Mouse (Mus musculus): ENCODE measurements around the gene Keap1. TPM values are rescaled to one million over a fixed set of nuclear protein-coding genes. Genes with fewer than 3 reads are reported as not detected.
A peak's percentile ranks its signal among the peaks of the same experiment; 100 is the strongest.
"Not testable (repeated sequence)": the region's sequence is repeated elsewhere in the genome, so short reads cannot be mapped to it uniquely, and the experiment has no call there.

Keap1 gene
- polyA plus RNA-seq, 1 experiment, result 19.6 TPM

DNA sequence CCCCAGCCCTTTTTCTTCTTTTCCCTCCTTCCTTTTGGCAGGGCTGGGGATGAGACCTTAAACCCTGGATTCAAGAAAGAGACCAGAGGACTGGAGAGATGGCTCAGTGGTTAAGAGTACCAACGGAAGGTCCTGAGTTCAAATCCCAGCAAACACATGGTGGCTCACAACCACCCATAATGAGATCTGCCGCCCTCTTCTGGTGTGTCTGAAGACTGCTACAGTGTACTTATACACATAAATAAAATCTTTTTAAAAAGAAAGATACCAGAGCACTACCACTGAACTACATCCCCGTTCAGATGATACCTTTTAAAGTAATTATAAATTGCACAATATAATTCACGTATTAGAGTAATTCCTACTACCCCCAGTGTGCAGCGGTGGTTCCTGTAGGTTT lies 6.3 kb downstream of the Keap1 start:
- TF ChIP-seq CTCF (IDR thresholded peaks at IDR 0.05; ENCODE audit: low read depth, low read length) (no peak), POLR2A (IDR thresholded peaks at IDR 0.05; ENCODE audit: insufficient read depth, low read length) (no peak), EP300 (IDR thresholded peaks at IDR 0.05; ENCODE audit: insufficient read depth, low read depth, low read length) (no peak)
- no peak overlapping the region for H3K27ac ChIP-seq (ENCODE audit: insufficient read depth, low read length)
- H3K4me3 ChIP-seq (ENCODE audit: low read depth, low read length), result no peak overlapping the region
- no peaks in the 10 kb centered on the region for H3K9me3 ChIP-seq (replicated peaks; ENCODE audit: control insufficient read depth, insufficient read depth, low read length, poor library complexity, severe bottlenecking)
- H3K36me3 ChIP-seq (ENCODE audit: control insufficient read depth, insufficient read depth, low read length, poor library complexity, severe bottlenecking), result no peaks in the 10 kb centered on the region
- H3K9ac ChIP-seq (ENCODE audit: low read depth, poor library complexity, severe bottlenecking), result no peak overlapping the region
- no peaks in the 10 kb centered on the region for H3K27me3 ChIP-seq (ENCODE audit: control insufficient read depth, insufficient read depth, low read length, poor library complexity, severe bottlenecking)
- H3K4me1 ChIP-seq (ENCODE audit: control insufficient read depth, insufficient read depth, low read length), result peaks cover 9% of the 10 kb centered on the region

GRCm38 (mm10) chr9:21231551-21231950 lies 7.6 kb downstream of the Keap1 start:
- no peak overlapping the region for H3K9ac ChIP-seq (ENCODE audit: low read depth, poor library complexity, severe bottlenecking)
- H3K4me1 ChIP-seq (ENCODE audit: control insufficient read depth, insufficient read depth, low read length), result peaks cover 9% of the 10 kb centered on the region
- no peaks in the 10 kb centered on the region for H3K36me3 ChIP-seq (ENCODE audit: control insufficient read depth, insufficient read depth, low read length, poor library complexity, severe bottlenecking)
- H3K27ac ChIP-seq (ENCODE audit: insufficient read depth, low read length), result no peak overlapping the region
- no peak for TF ChIP-seq POLR2A (IDR thresholded peaks at IDR 0.05; ENCODE audit: insufficient read depth, low read length)
- TF ChIP-seq EP300 (IDR thresholded peaks at IDR 0.05; ENCODE audit: insufficient read depth, low read depth, low read length), result no peak
- H3K9me3 ChIP-seq (replicated peaks; ENCODE audit: control insufficient read depth, insufficient read depth, low read length, poor library complexity, severe bottlenecking), result no peaks in the 10 kb centered on the region
- no peaks in the 10 kb centered on the region for H3K27me3 ChIP-seq (ENCODE audit: control insufficient read depth, insufficient read depth, low read length, poor library complexity, severe bottlenecking)
- H3K4me3 ChIP-seq (ENCODE audit: low read depth, low read length), result no peak overlapping the region

DNA sequence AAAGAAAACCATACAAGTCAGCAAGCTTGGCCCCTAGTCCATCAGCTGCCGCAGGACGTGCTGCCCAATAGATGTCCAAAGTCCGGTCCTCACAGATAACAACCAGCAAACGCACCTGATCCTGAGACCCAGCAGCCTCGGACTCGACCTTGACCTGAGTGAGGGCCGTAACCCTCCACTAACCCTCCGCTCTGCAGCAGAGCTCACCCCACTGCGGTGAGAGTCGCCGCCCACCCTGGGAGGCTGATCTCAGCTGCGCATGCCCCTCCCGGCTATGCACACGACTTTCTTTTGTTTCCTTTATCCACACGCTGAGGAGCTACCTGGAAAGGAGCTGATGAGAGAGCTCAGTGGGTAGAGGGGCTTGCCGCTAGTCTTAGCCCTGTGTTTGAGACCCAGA lies 11.8 kb downstream of the Keap1 start:
- H3K9me3 ChIP-seq (replicated peaks; ENCODE audit: control insufficient read depth, insufficient read depth, low read length, poor library complexity, severe bottlenecking), result no peaks in the 10 kb centered on the region
- H3K9ac ChIP-seq (ENCODE audit: low read depth, poor library complexity, severe bottlenecking), result 0 out of 2 replicates have a peak overlapping the region, but pooled peaks have one; percentile 7
- no peak overlapping the region for H3K27ac ChIP-seq (ENCODE audit: insufficient read depth, low read length)
- H3K4me3 ChIP-seq (ENCODE audit: low read depth, low read length), result peak overlapping the region; percentile 25
- peak; percentile 86 for TF ChIP-seq EP300 (IDR thresholded peaks at IDR 0.05; ENCODE audit: insufficient read depth, low read depth, low read length)
- peak; percentile 87 for TF ChIP-seq POLR2A (IDR thresholded peaks at IDR 0.05; ENCODE audit: insufficient read depth, low read length)
- TF ChIP-seq CTCF (IDR thresholded peaks at IDR 0.05; ENCODE audit: low read depth, low read length), result no peak
- no peaks in the 10 kb centered on the region for H3K27me3 ChIP-seq (ENCODE audit: control insufficient read depth, insufficient read depth, low read length, poor library complexity, severe bottlenecking)
- H3K36me3 ChIP-seq (ENCODE audit: control insufficient read depth, insufficient read depth, low read length, poor library complexity, severe bottlenecking), result no peaks in the 10 kb centered on the region
- H3K4me1 ChIP-seq (ENCODE audit: control insufficient read depth, insufficient read depth, low read length), result peaks cover 9% of the 10 kb centered on the region

DNA sequence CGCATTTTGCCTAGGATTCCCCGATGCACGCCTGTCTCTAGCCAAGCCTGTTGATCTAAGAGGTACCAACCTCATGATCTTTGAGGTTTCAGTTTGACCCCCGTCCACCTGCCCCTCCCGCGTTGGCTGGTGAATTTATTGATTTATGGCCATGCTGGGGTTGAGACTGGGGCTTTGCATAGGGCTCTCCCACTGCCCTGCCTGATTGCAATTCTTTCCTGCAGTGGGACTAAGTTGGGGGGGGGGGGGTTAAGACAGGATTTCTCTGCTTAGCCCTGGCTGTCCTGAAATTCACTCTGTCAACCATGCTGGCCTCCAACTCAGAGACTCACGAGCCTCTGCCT lies 13.8 kb downstream of the Keap1 start:
- no peaks in the 10 kb centered on the region for H3K27me3 ChIP-seq (ENCODE audit: control insufficient read depth, insufficient read depth, low read length, poor library complexity, severe bottlenecking)
- H3K36me3 ChIP-seq (ENCODE audit: control insufficient read depth, insufficient read depth, low read length, poor library complexity, severe bottlenecking), result no peaks in the 10 kb centered on the region
- no peak overlapping the region for H3K27ac ChIP-seq (ENCODE audit: insufficient read depth, low read length)
- H3K9ac ChIP-seq (ENCODE audit: low read depth, poor library complexity, severe bottlenecking), result peak overlapping the region; percentile 13
- H3K4me1 ChIP-seq (ENCODE audit: control insufficient read depth, insufficient read depth, low read length), result no peaks in the 10 kb centered on the region
- no peaks in the 10 kb centered on the region for H3K9me3 ChIP-seq (replicated peaks; ENCODE audit: control insufficient read depth, insufficient read depth, low read length, poor library complexity, severe bottlenecking)
- TF ChIP-seq POLR2A (IDR thresholded peaks at IDR 0.05; ENCODE audit: insufficient read depth, low read length) (no peak), EP300 (IDR thresholded peaks at IDR 0.05; ENCODE audit: insufficient read depth, low read depth, low read length) (no peak), CTCF (IDR thresholded peaks at IDR 0.05; ENCODE audit: low read depth, low read length) (no peak)
- peak overlapping the region; percentile 84 for H3K4me3 ChIP-seq (ENCODE audit: low read depth, low read length)

DNA sequence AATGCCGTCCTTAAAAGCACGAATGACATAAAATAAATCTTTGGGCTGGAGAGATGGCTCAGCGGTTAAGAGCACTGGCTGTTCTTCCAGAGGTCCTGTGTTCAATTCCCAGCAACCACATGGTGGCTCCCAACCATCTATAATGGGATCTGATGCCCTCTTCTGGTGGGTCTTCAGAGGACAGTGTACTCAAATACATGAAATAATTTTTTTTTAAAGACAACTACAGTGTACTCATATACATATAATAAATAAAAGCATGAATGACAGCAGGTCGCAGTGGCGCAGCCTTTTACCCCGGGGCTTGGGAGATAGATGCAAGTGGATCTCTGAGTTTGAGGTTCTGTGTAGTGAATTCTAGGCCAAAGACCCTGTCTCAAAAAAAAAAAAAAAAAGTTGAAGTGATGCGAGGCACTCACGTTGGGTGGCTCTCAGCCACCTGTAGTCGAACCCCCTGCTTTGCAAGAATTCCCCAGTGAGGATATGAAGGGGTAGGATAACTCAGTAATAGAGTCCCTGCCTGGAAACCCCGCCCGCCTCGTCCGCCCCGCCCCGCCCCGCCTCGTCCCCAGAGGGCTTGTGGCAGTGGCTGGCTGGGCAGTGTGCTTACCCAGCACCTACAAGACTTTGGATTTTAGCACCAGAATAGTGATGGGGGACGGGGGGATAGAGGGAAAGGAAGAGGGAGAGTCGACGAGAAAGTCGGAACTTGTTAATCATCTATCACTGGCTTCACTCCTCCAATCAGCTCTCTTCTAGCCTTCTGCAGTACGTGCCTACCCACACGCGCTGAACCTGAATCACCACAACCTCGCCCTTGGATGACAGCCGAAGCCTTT lies 14.4 kb downstream of the Keap1 start:
- Histone ChIP-seq H3K27me3 (ENCODE audit: control insufficient read depth, insufficient read depth, low read length, poor library complexity, severe bottlenecking) (no peaks in the 10 kb centered on the region), H3K9ac (ENCODE audit: low read depth, poor library complexity, severe bottlenecking) (peak overlapping the region; percentile 13), H3K4me3 (ENCODE audit: low read depth, low read length) (peak overlapping the region; percentile 84), H3K36me3 (ENCODE audit: control insufficient read depth, insufficient read depth, low read length, poor library complexity, severe bottlenecking) (no peaks in the 10 kb centered on the region), H3K4me1 (ENCODE audit: control insufficient read depth, insufficient read depth, low read length) (no peaks in the 10 kb centered on the region), H3K27ac (ENCODE audit: insufficient read depth, low read length) (peak overlapping the region; percentile 35), H3K9me3 (replicated peaks; ENCODE audit: control insufficient read depth, insufficient read depth, low read length, poor library complexity, severe bottlenecking) (no peaks in the 10 kb centered on the region)
- TF ChIP-seq POLR2A (IDR thresholded peaks at IDR 0.05; ENCODE audit: insufficient read depth, low read length) (no peak), EP300 (IDR thresholded peaks at IDR 0.05; ENCODE audit: insufficient read depth, low read depth, low read length) (no peak), CTCF (IDR thresholded peaks at IDR 0.05; ENCODE audit: low read depth, low read length) (no peak)

DNA sequence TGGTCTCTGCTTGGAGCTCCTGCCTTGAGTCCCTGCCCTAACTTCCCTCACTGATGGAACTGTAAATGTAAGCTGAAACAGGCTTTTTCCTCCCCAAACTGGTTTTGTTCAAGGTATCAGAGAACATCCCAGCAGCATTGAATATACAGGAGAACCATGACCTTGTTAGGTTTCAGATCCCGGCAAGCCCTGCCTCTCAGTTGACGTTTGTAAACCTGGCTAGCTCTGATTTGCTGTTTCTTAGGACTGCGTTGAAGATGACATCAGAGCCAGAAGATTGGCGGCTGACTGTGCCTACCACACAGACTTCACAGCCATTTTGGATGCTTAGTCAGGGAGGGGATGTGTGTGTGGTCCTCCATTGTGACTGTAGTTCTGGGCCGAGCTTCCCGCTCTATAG lies 15.3 kb downstream of the Keap1 start:
- no peaks in the 10 kb centered on the region for H3K36me3 ChIP-seq (ENCODE audit: control insufficient read depth, insufficient read depth, low read length, poor library complexity, severe bottlenecking)
- no peaks in the 10 kb centered on the region for H3K27me3 ChIP-seq (ENCODE audit: control insufficient read depth, insufficient read depth, low read length, poor library complexity, severe bottlenecking)
- H3K4me3 ChIP-seq (ENCODE audit: low read depth, low read length), result peak overlapping the region; percentile 44
- no peaks in the 10 kb centered on the region for H3K4me1 ChIP-seq (ENCODE audit: control insufficient read depth, insufficient read depth, low read length)
- no peaks in the 10 kb centered on the region for H3K9me3 ChIP-seq (replicated peaks; ENCODE audit: control insufficient read depth, insufficient read depth, low read length, poor library complexity, severe bottlenecking)
- peak overlapping the region; percentile 35 for H3K27ac ChIP-seq (ENCODE audit: insufficient read depth, low read length)
- peak overlapping the region; percentile 13 for H3K9ac ChIP-seq (ENCODE audit: low read depth, poor library complexity, severe bottlenecking)
- TF ChIP-seq EP300 (IDR thresholded peaks at IDR 0.05; ENCODE audit: insufficient read depth, low read depth, low read length), result no peak
- TF ChIP-seq POLR2A (IDR thresholded peaks at IDR 0.05; ENCODE audit: insufficient read depth, low read length), result peak; percentile 61
- no peak for TF ChIP-seq CTCF (IDR thresholded peaks at IDR 0.05; ENCODE audit: low read depth, low read length)

DNA sequence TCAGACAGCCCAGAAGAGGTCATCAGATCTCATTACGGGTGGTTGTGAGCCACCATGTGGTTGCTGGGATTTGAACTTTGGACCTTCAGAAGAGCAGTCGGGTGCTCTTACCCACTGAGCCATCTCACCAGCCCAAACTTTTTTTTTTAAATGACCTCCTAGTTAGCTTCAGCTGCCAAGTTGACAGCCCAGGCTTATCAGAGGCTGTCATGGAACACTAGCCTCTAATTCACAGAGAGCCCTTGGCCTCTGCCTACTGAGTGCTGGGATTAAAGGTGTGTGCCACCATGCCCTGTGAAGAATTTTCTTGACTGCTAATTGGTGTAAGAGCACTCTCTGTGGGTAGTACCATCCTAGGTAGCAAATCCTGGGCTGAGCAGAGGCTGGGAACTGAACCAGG lies 15.7 kb downstream of the Keap1 start:
- Histone ChIP-seq H3K4me3 (ENCODE audit: low read depth, low read length) (peak overlapping the region; percentile 17; the same call in 1 of the 2 replicates), H3K27ac (ENCODE audit: insufficient read depth, low read length) (peak overlapping the region; percentile 35)
- H3K4me1 ChIP-seq (ENCODE audit: control insufficient read depth, insufficient read depth, low read length); H3K36me3 ChIP-seq (ENCODE audit: control insufficient read depth, insufficient read depth, low read length, poor library complexity, severe bottlenecking); H3K9ac ChIP-seq (ENCODE audit: low read depth, poor library complexity, severe bottlenecking); H3K27me3 ChIP-seq (ENCODE audit: control insufficient read depth, insufficient read depth, low read length, poor library complexity, severe bottlenecking); H3K9me3 ChIP-seq (replicated peaks; ENCODE audit: control insufficient read depth, insufficient read depth, low read length, poor library complexity, severe bottlenecking): not testable (repeated sequence)

Measured in ES-Bruce4 (cell line).